Mouse (Mus musculus) embryo, embryonic 10 days (tissue): ENCODE data around the gene 1300017J02Rik.

Experiments used
- DNase-seq: peaks from one replicate; pipeline ENCODE4 v3.0.0-alpha.2; 2015; ENCODE audit warnings: low spot score

Gene 1300017J02Rik

GRCm38 (mm10) chr9:103213631-103214030, 91.3 kb downstream of the 1300017J02Rik start:
- no peak for DNase-seq

- DNase-seq: no peak
Measured at GRCm38 (mm10) chr9:103212654-103213420, 92.0 kb downstream of the 1300017J02Rik start.

GRCm38 (mm10) chr9:103208802-103209423, 96.0 kb downstream of the 1300017J02Rik start:
- DNase-seq: no peak

GRCm38 (mm10) chr9:103207846-103208245, 97.0 kb downstream of the 1300017J02Rik start:
- DNase-seq: peak; percentile 90

GRCm38 (mm10) chr9:103205786-103206185, 99.1 kb downstream of the 1300017J02Rik start:
- no peak for DNase-seq

- DNase-seq: peak; percentile 98
Measured at GRCm38 (mm10) chr9:103201561-103202260, 103.2 kb downstream of the 1300017J02Rik start, which contains the start of gene Srprb. Srprb (minus strand) TSS chr9:103202137.
